Mouse (Mus musculus) megakaryocyte, embryonic 14.5 days (primary cell): Measurements from ENCODE around the gene Cd180.

Source experiments
- FLI1 ChIP-seq: IDR thresholded peaks from 2 replicates; pipeline ENCODE4 v1.6.1; 2012; ENCODE audit warnings: low read length, inconsistent platforms, mixed read lengths
- GATA1 ChIP-seq: IDR thresholded peaks from 3 replicates; pipeline ENCODE4 v1.6.1; 2012; ENCODE audit warnings: mixed read lengths, low read length, inconsistent platforms, borderline replicate concordance

GRCm38 (mm10) chr13:102725906-102726305 lies 32.5 kb downstream of the Cd180 start:
- TF ChIP-seq FLI1 (no peak), GATA1 (no peak)
